8 mouse cellular contexts compared by ENCODE assay signal in genomic region chr8:125183548-125184451, GRCm38 (mm10).
DNase-seq lines count a peak whose midpoint lies in the region; ATAC-seq and TF ChIP-seq lines count a peak whose summit lies in the region.

No protein-coding gene starts in this region.

- H3K4me2 ChIP-seq in embryonic facial prominence, embryonic 14.5 days (ENCODE audit: low read depth, low read length), result peak overlapping the region; percentile 1; the same call in 1 of the 2 replicates
- H3K4me2 ChIP-seq in limb, embryonic 13.5 days (replicated peaks), result peak overlapping the region; percentile 36
- H3K4me2 ChIP-seq in neural tube, embryonic 11.5 days (ENCODE audit: low read depth), result 0 out of 2 replicates have a peak overlapping the region, but pooled peaks have one; percentile 2
- H3K4me2 ChIP-seq in stomach, postnatal 0 days (replicated peaks; ENCODE audit: low read depth), result no peak overlapping the region

- peak; percentile 75 for ATAC-seq in embryonic facial prominence, embryonic 14.5 days (ENCODE audit: low read depth)
- ATAC-seq in limb, embryonic 13.5 days (ENCODE audit: low FRiP score, low read depth), result peak; percentile 41; the same call in 1 of the 2 replicates
- ATAC-seq in neural tube, embryonic 11.5 days (ENCODE audit: insufficient read depth, low FRiP score, low TSS enrichment), result 0 out of 2 replicates have a peak, but pooled peaks have one; percentile 41
- ATAC-seq in stomach, postnatal 0 days (ENCODE audit: low FRiP score, low TSS enrichment), result peak; percentile 69

- H3K9ac ChIP-seq in embryonic facial prominence, embryonic 14.5 days (ENCODE audit: low read depth, low read length), result no peak overlapping the region
- H3K9ac ChIP-seq in limb, embryonic 13.5 days, result 0 out of 2 replicates have a peak overlapping the region, but pooled peaks have one; percentile 48
- no peak overlapping the region for H3K9ac ChIP-seq in neural tube, embryonic 11.5 days (ENCODE audit: low read length)
- H3K9ac ChIP-seq in stomach, postnatal 0 days (ENCODE audit: low read length), result no peak overlapping the region

- H3K4me1 ChIP-seq in embryonic facial prominence, embryonic 14.5 days (ENCODE audit: control insufficient read depth, insufficient read depth, low read length), result peaks cover 6% of the 10 kb centered on the region; the same call in 1 of the 2 replicates
- H3K4me1 ChIP-seq in heart, embryonic 10.5 days, result peaks cover 37% of the 10 kb centered on the region
- H3K4me1 ChIP-seq in limb, embryonic 13.5 days, result peaks cover 17% of the 10 kb centered on the region
- no peaks in the 10 kb centered on the region; the same call in 1 of the 2 replicates for H3K4me1 ChIP-seq in neural tube, embryonic 11.5 days (ENCODE audit: control insufficient read depth, insufficient read depth, low read length)
- H3K4me1 ChIP-seq in stomach, postnatal 0 days (replicated peaks; ENCODE audit: control insufficient read depth, insufficient read depth), result no peaks in the 10 kb centered on the region

- TF ChIP-seq CTCF in stomach, postnatal 0 days (IDR thresholded peaks at IDR 0.05; ENCODE audit: low read depth), result peak; percentile 96

- 16% methylated on average over 17 of the region's 17 CpGs for WGBS in embryonic facial prominence, embryonic 14.5 days
- WGBS in heart, embryonic 10.5 days, result 23% methylated on average over 17 of the region's 17 CpGs
- 9% methylated on average over 17 of the region's 17 CpGs for WGBS in limb, embryonic 13.5 days
- 22% methylated on average over 17 of the region's 17 CpGs for WGBS in neural tube, embryonic 11.5 days
- 19% methylated on average over 17 of the region's 17 CpGs for WGBS in stomach, postnatal 0 days

- DNase-seq in CD4-positive helper T cell, adult 2 months (ENCODE audit: low read depth, low spot score), result peak; percentile 66
- peak; percentile 73 to 76 for DNase-seq in adrenal gland, postnatal 4 days (ENCODE audit: low spot score in 2 of 2)
- DNase-seq in embryonic facial prominence, embryonic 14.5 days (ENCODE audit: low spot score), result peak; percentile 80
- DNase-seq in heart, embryonic 10.5 days (ENCODE audit: low spot score), result peak; percentile 90
- DNase-seq in kidney, adult 9 months, result peak; percentile 81
- DNase-seq in neural tube, embryonic 11.5 days (ENCODE audit: low spot score), result peak; percentile 86
- peak; percentile 85 for DNase-seq in stomach, postnatal 0 days (ENCODE audit: low spot score)

- no peaks in the 10 kb centered on the region for H3K36me3 ChIP-seq in embryonic facial prominence, embryonic 14.5 days (ENCODE audit: control insufficient read depth, insufficient read depth, low read length)
- H3K36me3 ChIP-seq in heart, embryonic 10.5 days, result no peaks in the 10 kb centered on the region
- no peaks in the 10 kb centered on the region for H3K36me3 ChIP-seq in limb, embryonic 13.5 days
- no peaks in the 10 kb centered on the region for H3K36me3 ChIP-seq in neural tube, embryonic 11.5 days (ENCODE audit: control insufficient read depth, insufficient read depth, low read length)
- H3K36me3 ChIP-seq in stomach, postnatal 0 days (ENCODE audit: control insufficient read depth, insufficient read depth, low read length), result no peaks in the 10 kb centered on the region

- H3K4me3 ChIP-seq in embryonic facial prominence, embryonic 14.5 days (ENCODE audit: low read depth, low read length), result no peak overlapping the region
- no peak overlapping the region for H3K4me3 ChIP-seq in heart, embryonic 10.5 days
- no peak overlapping the region for H3K4me3 ChIP-seq in limb, embryonic 13.5 days
- no peak overlapping the region for H3K4me3 ChIP-seq in neural tube, embryonic 11.5 days (ENCODE audit: low read depth, low read length)
- no peak overlapping the region for H3K4me3 ChIP-seq in stomach, postnatal 0 days (ENCODE audit: low read depth, low read length)

- TF ChIP-seq EP300 in stomach, postnatal 0 days (optimal IDR thresholded peaks at IDR 0.05), result no peak

- H3K9me3 ChIP-seq in embryonic facial prominence, embryonic 14.5 days (ENCODE audit: control insufficient read depth, low read length), result no peaks in the 10 kb centered on the region
- no peaks in the 10 kb centered on the region for H3K9me3 ChIP-seq in heart, embryonic 10.5 days
- no peaks in the 10 kb centered on the region for H3K9me3 ChIP-seq in limb, embryonic 13.5 days
- no peaks in the 10 kb centered on the region for H3K9me3 ChIP-seq in neural tube, embryonic 11.5 days (ENCODE audit: control insufficient read depth, low read length)
- H3K9me3 ChIP-seq in stomach, postnatal 0 days (ENCODE audit: control insufficient read depth, low read length), result no peaks in the 10 kb centered on the region

- 0 out of 2 replicates have a peak, but pooled peaks cover 3% of the 10 kb centered on the region for H3K27me3 ChIP-seq in embryonic facial prominence, embryonic 14.5 days (replicated peaks; ENCODE audit: control insufficient read depth, insufficient read depth, low read length)
- H3K27me3 ChIP-seq in heart, embryonic 10.5 days (ENCODE audit: insufficient read depth, poor library complexity, severe bottlenecking), result peaks cover 4% of the 10 kb centered on the region; the same call in 1 of the 2 replicates
- peaks cover 24% of the 10 kb centered on the region for H3K27me3 ChIP-seq in limb, embryonic 13.5 days
- no peaks in the 10 kb centered on the region for H3K27me3 ChIP-seq in neural tube, embryonic 11.5 days (ENCODE audit: control insufficient read depth, insufficient read depth, low read length)
- H3K27me3 ChIP-seq in stomach, postnatal 0 days (ENCODE audit: control insufficient read depth, insufficient read depth, low read length), result no peaks in the 10 kb centered on the region

- H3K27ac ChIP-seq in embryonic facial prominence, embryonic 14.5 days (replicated peaks; ENCODE audit: low read depth, low read length), result no peak overlapping the region
- H3K27ac ChIP-seq in heart, embryonic 10.5 days, result peak overlapping the region; percentile 25
- no peak overlapping the region for H3K27ac ChIP-seq in limb, embryonic 13.5 days
- H3K27ac ChIP-seq in neural tube, embryonic 11.5 days (ENCODE audit: low read depth, low read length), result no peak overlapping the region
- no peak overlapping the region for H3K27ac ChIP-seq in stomach, postnatal 0 days (replicated peaks)
